Mouse (Mus musculus): ENCODE measurements around the gene Prss29.
A peak's percentile ranks its signal among the peaks of the same experiment; 100 is the strongest.

Gene Prss29

GRCm38 (mm10) chr17:25341490-25341889 lies 23.0 kb downstream of the Prss29 start:
- no peak for DNase-seq (ENCODE audit: low read depth, low spot score)

DNA sequence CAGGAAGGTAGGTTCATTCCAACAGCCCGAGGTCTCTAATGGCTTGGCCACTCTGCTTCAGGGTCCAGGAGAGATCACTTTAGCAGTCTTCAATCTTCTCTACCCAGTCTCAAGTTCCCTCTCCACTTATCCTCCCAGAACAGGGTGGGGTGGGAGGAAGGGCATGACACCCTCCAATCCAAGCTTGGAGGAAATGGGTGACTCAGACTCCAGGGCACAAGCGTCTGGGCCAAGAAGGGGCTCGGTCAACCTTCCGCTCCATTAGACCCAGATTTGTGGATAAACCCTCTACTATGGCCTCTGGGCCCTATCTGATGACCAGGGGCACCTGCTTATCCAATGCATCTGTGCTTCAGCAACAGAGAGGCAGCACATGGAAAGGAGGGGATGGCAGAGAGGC lies 27.0 kb downstream of the Prss29 start, which contains the start of gene Tpsab1:
Gene Tpsab1, minus strand, starts transcription at position 101 of the 400 bp plus-strand sequence.
- DNase-seq (ENCODE audit: low read depth, low spot score): no peak

- no peak for DNase-seq (ENCODE audit: low read depth, low spot score)
These were observed 42.8 kb downstream of the Prss29 start for GRCm38 (mm10) chr17:25361291-25361690.

GRCm38 (mm10) chr17:25363726-25364125 lies 45.3 kb downstream of the Prss29 start:
- peak; percentile 20 for DNase-seq (ENCODE audit: low read depth, low spot score)

DNA sequence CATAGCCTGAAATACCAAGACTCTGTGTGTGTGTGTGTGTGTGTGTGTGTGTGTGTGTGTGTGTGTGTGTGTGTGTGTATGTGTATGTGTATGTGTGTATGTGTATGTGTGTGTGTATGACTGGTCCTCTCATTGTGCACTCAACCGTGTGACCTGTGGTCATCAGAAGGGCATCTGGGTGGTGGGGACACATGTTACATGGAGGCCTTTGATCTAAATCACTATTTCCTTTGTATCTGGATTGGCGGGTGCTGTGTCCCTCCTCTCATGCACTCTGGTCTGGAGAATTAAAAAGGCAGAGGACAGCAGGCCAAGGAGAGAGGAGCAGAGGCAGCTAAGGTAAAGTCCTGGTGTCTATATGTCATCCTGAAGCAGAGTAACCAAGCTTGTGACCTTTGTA lies 47.6 kb downstream of the Prss29 start, which contains the start of gene Tpsb2:
Gene Tpsb2, plus strand, starts transcription at position 301 of the 400 bp plus-strand sequence.
- no peak for DNase-seq (ENCODE audit: low read depth, low spot score)

- no peak for DNase-seq (ENCODE audit: low read depth, low spot score)
These were observed 50.5 kb downstream of the Prss29 start, which contains the start of gene Tpsg1 for GRCm38 (mm10) chr17:25368973-25369372. Tpsg1 (plus strand) TSS chr17:25369273.
